In the genomic region with DNA sequence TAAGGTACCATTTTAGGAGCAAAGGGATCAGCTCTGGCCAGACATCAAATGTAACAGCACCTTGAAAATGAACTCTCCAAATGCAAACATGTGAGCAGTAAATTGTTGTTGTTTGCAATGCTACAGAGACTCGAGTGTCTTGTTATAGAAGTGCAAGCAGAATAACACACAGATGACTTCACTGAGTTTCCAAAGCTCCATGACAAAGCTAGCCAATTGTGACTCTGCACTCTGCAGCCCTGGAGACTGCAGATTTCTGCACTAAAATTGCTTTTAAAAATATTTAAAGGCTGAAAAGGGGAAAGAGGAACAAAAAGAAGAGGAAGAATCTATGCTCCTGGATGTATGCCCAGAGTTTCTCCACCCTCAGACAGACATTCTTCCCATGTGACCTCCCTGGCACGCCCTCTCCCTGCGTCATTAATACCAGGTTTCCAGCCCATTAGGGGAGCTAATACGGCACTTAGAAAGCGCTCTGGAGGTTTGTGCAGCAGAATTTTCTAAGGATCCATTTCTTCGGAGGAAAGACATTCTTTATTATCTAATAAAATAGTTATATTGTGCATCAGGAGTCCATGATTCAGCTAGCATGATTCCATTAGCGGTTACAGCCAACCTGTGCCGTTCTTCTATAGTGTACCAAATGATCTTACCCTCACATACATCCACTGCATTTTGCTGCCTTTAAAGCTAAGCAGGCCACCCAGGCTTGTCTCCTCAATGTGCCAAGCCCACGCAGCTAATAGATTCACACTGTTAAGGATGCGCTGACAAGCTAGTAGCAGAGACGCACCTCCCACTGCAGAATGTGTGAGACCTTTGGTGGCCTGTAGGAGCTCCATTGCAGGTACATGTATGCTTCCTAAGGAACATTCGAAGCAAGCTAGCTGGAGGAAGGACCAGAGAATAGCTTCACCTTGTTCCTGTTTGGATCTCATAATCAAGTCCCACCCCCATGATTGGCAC, we compare ENCODE assay signal across 11 mouse cellular contexts.
DNase-seq lines count a peak whose midpoint lies in the region; ATAC-seq and TF ChIP-seq lines count a peak whose summit lies in the region.
"Had no signal": no experiment of that assay in that cellular context is flagged by ENCODE, and none has a peak within 500 bp of the region (broad histone marks: within the 10 kb centered on the region; RNA-seq: fewer than 3 reads in every experiment).

No protein-coding gene starts in this region.

- 60% methylated on average over 12 of the region's 12 CpGs for WGBS in forebrain, embryonic 14.5 days
- 88% methylated on average over 12 of the region's 12 CpGs for WGBS in forebrain, embryonic 10.5 days
- WGBS in limb, embryonic 15.5 days, result 52% methylated on average over 12 of the region's 12 CpGs

- no peaks in the 10 kb centered on the region for H3K36me3 ChIP-seq in forebrain, embryonic 14.5 days (ENCODE audit: control insufficient read depth, insufficient read depth, low read length)
- no peaks in the 10 kb centered on the region for H3K36me3 ChIP-seq in forebrain, embryonic 10.5 days (replicated peaks)
- H3K36me3 ChIP-seq in limb, embryonic 15.5 days, result no peaks in the 10 kb centered on the region
- H3K36me3 ChIP-seq: liver, embryonic 15.5 days had no signal

- H3K27me3 ChIP-seq in forebrain, embryonic 14.5 days (replicated peaks; ENCODE audit: control insufficient read depth, insufficient read depth, low read length), result no peaks in the 10 kb centered on the region
- no peaks in the 10 kb centered on the region for H3K27me3 ChIP-seq in forebrain, embryonic 10.5 days (ENCODE audit: poor library complexity, severe bottlenecking)
- no peaks in the 10 kb centered on the region for H3K27me3 ChIP-seq in limb, embryonic 15.5 days
- H3K27me3 ChIP-seq: liver, embryonic 15.5 days had no signal

- no peak for TF ChIP-seq CTCF in layer of hippocampus, adult 2 months (conservative IDR thresholded peaks at IDR 0.05)

- H3K9me3 ChIP-seq in forebrain, embryonic 14.5 days (replicated peaks; ENCODE audit: control insufficient read depth, low read length), result no peaks in the 10 kb centered on the region
- H3K9me3 ChIP-seq in forebrain, embryonic 10.5 days, result no peaks in the 10 kb centered on the region
- no peaks in the 10 kb centered on the region for H3K9me3 ChIP-seq in limb, embryonic 15.5 days
- H3K9me3 ChIP-seq: liver, embryonic 15.5 days had no signal

- H3K4me3 ChIP-seq in forebrain, embryonic 14.5 days (ENCODE audit: low read depth, low read length), result no peak overlapping the region
- no peak overlapping the region for H3K4me3 ChIP-seq in forebrain, embryonic 10.5 days
- H3K4me3 ChIP-seq in layer of hippocampus, adult 2 months, result no peak overlapping the region
- H3K4me3 ChIP-seq in limb, embryonic 15.5 days, result no peak overlapping the region
- H3K4me3 ChIP-seq: liver, embryonic 15.5 days; myocyte had no signal

- no peak overlapping the region for H3K4me2 ChIP-seq in forebrain, embryonic 14.5 days (ENCODE audit: low read length)
- H3K4me2 ChIP-seq in limb, embryonic 15.5 days, result no peak overlapping the region
- H3K4me2 ChIP-seq: liver, embryonic 15.5 days had no signal

- peak; percentile 71 for DNase-seq in forebrain, embryonic 14.5 days (ENCODE audit: low spot score)
- no peak for DNase-seq in forebrain, embryonic 10.5 days (ENCODE audit: extremely low spot score, low spot score)
- peak; percentile 21 to 39 for DNase-seq in layer of hippocampus, adult 2 months (ENCODE audit: low spot score in 2 of 2)
- no peak for DNase-seq in layer of hippocampus, postnatal 36 days
- no peak for DNase-seq in spleen, postnatal 36 days (ENCODE audit: low spot score in 2 of 2)
- DNase-seq in right cerebral cortex, postnatal 25 days, result no peak
- DNase-seq: cerebellum, adult 11-12 months had no signal

- H3K9ac ChIP-seq in forebrain, embryonic 14.5 days (ENCODE audit: low read length), result no peak overlapping the region
- H3K9ac ChIP-seq in limb, embryonic 15.5 days, result no peak overlapping the region
- H3K9ac ChIP-seq: liver, embryonic 15.5 days had no signal

- no peak overlapping the region for H3K27ac ChIP-seq in forebrain, embryonic 14.5 days (ENCODE audit: low read depth, low read length)
- H3K27ac ChIP-seq in forebrain, embryonic 10.5 days, result no peak overlapping the region
- H3K27ac ChIP-seq in layer of hippocampus, adult 2 months, result peak overlapping the region; percentile 57
- H3K27ac ChIP-seq in limb, embryonic 15.5 days, result no peak overlapping the region
- H3K27ac ChIP-seq: liver, embryonic 15.5 days had no signal

- H3K4me1 ChIP-seq in forebrain, embryonic 14.5 days (ENCODE audit: control insufficient read depth, insufficient read depth, low read length), result no peaks in the 10 kb centered on the region
- no peaks in the 10 kb centered on the region for H3K4me1 ChIP-seq in forebrain, embryonic 10.5 days
- H3K4me1 ChIP-seq in limb, embryonic 15.5 days, result peaks cover 11% of the 10 kb centered on the region
- H3K4me1 ChIP-seq: liver, embryonic 15.5 days had no signal

- peak; percentile 60 for ATAC-seq in forebrain, embryonic 14.5 days
- peak; percentile 83 for ATAC-seq in common myeloid progenitor, adult 5-6 weeks (replicated peaks; ENCODE audit: low read depth, poor library complexity, severe bottlenecking)
- peak; percentile 61; the same call in 1 of the 2 replicates for ATAC-seq in limb, embryonic 15.5 days (ENCODE audit: insufficient number of reproducible peaks, low FRiP score, low TSS enrichment, low read depth)

Comparison
In these comparisons a context has a peak if more than half of its experiments do, and no peak if none do; other contexts are left out.
1. DNase-seq: peak in forebrain, embryonic 14.5 days (single experiment) and layer of hippocampus, adult 2 months (2 of 2); none in forebrain, embryonic 10.5 days (single experiment), layer of hippocampus, postnatal 36 days (0 of 2), spleen, postnatal 36 days (0 of 2) and right cerebral cortex, postnatal 25 days (single experiment).
2. Peak in every context shown above with its lines, with median percentiles within 50 percentile points of each other: ATAC-seq.